Mouse (Mus musculus): ENCODE measurements at regions not wholly inside any gene's neighbourhood (a gene's known extent, or its start where the extent isn't known, plus 50 kb on each side); places are given as distances from the start of the nearest gene placed in this dataset.

DNA sequence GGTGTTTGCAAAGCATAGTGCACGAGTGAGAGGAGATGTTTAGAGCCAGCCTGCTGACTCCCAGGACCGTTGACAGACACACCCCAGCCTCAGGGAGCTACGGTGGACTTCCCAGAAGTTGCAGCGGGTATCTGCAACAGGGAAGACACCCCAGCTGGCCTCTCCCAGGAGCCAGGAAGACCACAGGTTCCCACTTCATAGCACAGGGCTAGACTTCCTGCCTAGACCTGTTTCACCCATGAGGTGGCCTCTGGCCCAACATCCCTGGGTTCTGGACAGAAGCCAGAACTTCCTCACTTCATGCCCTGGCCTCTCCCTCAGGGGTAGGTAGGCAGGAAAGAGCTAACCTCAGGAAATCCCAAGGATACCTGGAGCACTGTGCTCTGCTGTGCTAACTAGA is 66.7 kb upstream of the Hand1 start:
- no peak for DNase-seq

DNA sequence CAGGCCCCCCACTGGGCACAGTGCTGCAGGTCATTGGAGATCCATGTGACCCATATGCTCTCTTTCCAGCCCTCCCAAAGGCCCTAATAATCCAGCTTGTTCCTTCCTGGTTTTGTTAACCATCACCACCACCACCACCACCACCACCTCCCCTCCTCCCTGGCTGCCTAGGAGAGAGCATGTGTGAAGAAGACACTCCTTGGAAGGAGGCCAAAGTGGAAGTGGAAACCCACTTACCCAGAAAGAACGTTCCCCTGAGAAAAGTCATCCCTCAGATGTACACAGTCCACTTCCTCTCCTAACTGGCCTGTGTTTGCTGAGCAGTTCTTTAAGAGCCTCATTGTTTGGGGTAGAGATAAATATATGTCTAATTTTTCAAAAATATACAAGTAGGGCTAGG is 62.9 kb upstream of the Hand1 start:
- no peak for DNase-seq

DNA sequence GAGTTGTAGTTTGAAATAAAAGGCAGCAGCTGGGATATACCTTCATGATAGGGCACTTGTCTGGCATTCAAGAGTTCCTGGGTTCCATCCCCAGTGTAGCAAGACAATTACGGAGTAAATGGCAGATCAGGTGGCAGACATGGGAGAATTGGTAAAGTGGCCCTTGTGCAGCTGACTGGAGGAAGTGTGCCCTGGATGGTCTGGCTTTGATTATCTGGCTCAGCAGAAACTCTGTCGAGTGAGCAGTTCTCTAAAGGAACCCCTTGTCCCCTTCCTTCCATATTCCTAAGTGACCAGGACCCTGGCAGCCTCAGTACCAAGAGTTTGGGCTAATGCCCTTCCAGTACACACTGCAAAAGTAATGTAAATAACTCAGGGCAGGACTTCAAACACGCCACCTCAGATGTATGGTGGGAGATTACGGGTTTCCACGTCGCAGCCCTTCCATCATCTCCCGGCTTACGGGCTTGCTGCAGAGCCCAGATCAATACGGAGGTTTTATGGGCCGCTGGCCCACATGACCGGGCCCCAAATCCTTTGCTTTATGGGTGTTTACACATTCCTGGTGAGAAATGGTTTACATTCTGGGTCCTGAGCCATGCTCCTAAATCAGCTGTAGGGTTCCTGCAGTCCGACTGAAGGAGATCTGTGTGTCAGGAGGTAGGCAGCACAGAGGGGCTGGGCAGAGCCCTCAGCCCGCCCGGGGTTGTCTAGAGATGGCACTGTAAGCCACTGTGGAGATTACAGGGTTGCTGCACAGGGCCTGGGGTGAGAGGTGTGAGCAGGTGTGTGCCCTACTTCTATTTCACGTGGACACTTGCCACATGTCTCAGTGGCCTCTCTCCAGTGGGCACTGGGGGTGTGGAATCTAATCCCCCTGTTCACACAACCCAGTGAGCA is 50.4 kb upstream of the Hand1 start:
- no peak for DNase-seq

Measured in liver (tissue).